Mouse (Mus musculus): ENCODE measurements around the gene Retnla. TPM values are rescaled to one million over a fixed set of nuclear protein-coding genes. Genes with fewer than 3 reads are reported as not detected.
A peak's percentile ranks its signal among the peaks of the same experiment; 100 is the strongest.

Gene Retnla
- total RNA-seq (2012; rRNA removed): not detected in 2 replicates
- not detected in 2 replicates for total RNA-seq (2014; rRNA removed)
- not detected in 2 replicates for polyA plus RNA-seq (2012; ENCODE audit: insufficient read length, low read depth)

GRCm38 (mm10) chr16:48842266-48842665, at the start of gene Retnla:
TSS of gene Retnla (plus strand) at chr16:48842551.
- Histone ChIP-seq H3K27ac (ENCODE audit: insufficient read depth, low read depth) (no peak within 1 kb of the TSS), H3K9ac (ENCODE audit: insufficient read depth, low read depth) (no peak within 1 kb of the TSS), H3K4me1 (ENCODE audit: control insufficient read depth in 1 of 2, insufficient read depth in 2 of 2) (no peaks in the 10 kb centered on the region), H3K79me2 (replicated peaks; ENCODE audit: control insufficient read depth, extremely low read depth, insufficient read depth, poor library complexity, severe bottlenecking) (no peaks in the 10 kb centered on the region), H3K9me3 (replicated peaks; ENCODE audit: low read length) (peaks cover 14% of the 10 kb centered on the region), H3K36me3 (replicated peaks in 1 of 2; ENCODE audit: control insufficient read depth in 1 of 2, insufficient read depth in 1 of 2, low read length in 1 of 2) (no peaks in the 10 kb centered on the region), H3K4me3 (replicated peaks in 1 of 3; ENCODE audit: low read depth in 2 of 3, low read length in 2 of 3, poor library complexity in 1 of 3) (no peak within 1 kb of the TSS), H3K4me2 (ENCODE audit: insufficient read depth, low read depth, poor library complexity, severe bottlenecking) (no peak within 1 kb of the TSS), H3K27me3 (replicated peaks) (no peaks in the 10 kb centered on the region)
- DNase-seq (ENCODE audit: extremely low read depth): no peak
- TF ChIP-seq MXI1 (IDR thresholded peaks at IDR 0.05; ENCODE audit: low read depth, low read length) (no peak), ZNF384 (IDR thresholded peaks at IDR 0.05; ENCODE audit: low read depth, low read length) (no peak), CTCF (conservative IDR thresholded peaks at IDR 0.05 in 1 of 2, IDR thresholded peaks at IDR 0.05 in 1 of 2; ENCODE audit: low read depth in 2 of 2, low read length in 2 of 2) (no peak), CHD1 (IDR thresholded peaks at IDR 0.05; ENCODE audit: low read depth, low read length) (no peak), ZKSCAN1 (IDR thresholded peaks at IDR 0.05; ENCODE audit: borderline replicate concordance, low read depth, low read length) (no peak), ZC3H11A (IDR thresholded peaks at IDR 0.05; ENCODE audit: low read depth, low read length) (no peak), TCF12 (IDR thresholded peaks at IDR 0.05; ENCODE audit: low read depth, low read length) (no peak), MAZ (IDR thresholded peaks at IDR 0.05; ENCODE audit: low read depth, low read length) (no peak), JUND (conservative IDR thresholded peaks at IDR 0.05; ENCODE audit: low read depth, low read length) (no peak), POLR2A (IDR thresholded peaks at IDR 0.05; ENCODE audit: low read depth, low read length) (no peak), MAX (IDR thresholded peaks at IDR 0.05; ENCODE audit: low read length) (no peak)
- in situ Hi-C loops (cut with MboI; ENCODE audit: low pct_ligation_motif_present, low pct_unique_long_range_greater_than_20kb, low sequenced_read_pairs): no loop called here
- dilution Hi-C loops (cut with MboI; ENCODE audit: extremely low pct_ligation_motif_present, extremely low pct_unique_long_range_greater_than_20kb, low sequenced_read_pairs): no loop called here

GRCm38 (mm10) chr16:48798285-48798684, 44.1 kb upstream of the Retnla start:
- Histone ChIP-seq H3K4me2 (ENCODE audit: insufficient read depth, low read depth, poor library complexity, severe bottlenecking) (peak overlapping the region; percentile 22; the same call in 1 of the 2 replicates), H3K9me3 (replicated peaks; ENCODE audit: low read length) (peaks cover 27% of the 10 kb centered on the region), H3K27ac (ENCODE audit: insufficient read depth, low read depth) (no peak overlapping the region; the same call in 1 of the 2 replicates), H3K4me1 (ENCODE audit: control insufficient read depth in 1 of 2, insufficient read depth in 2 of 2) (peaks cover 12 to 15% of the 10 kb centered on the region in 2 experiments; a peak in 3 of 4 replicates), H3K4me3 (replicated peaks in 1 of 3; ENCODE audit: low read depth in 2 of 3, low read length in 2 of 3, poor library complexity in 1 of 3) (no peak overlapping the region), H3K9ac (ENCODE audit: insufficient read depth, low read depth) (no peak overlapping the region), H3K27me3 (replicated peaks) (no peaks in the 10 kb centered on the region), H3K79me2 (replicated peaks; ENCODE audit: control insufficient read depth, extremely low read depth, insufficient read depth, poor library complexity, severe bottlenecking) (no peaks in the 10 kb centered on the region), H3K36me3 (replicated peaks in 1 of 2; ENCODE audit: control insufficient read depth in 1 of 2, insufficient read depth in 1 of 2, low read length in 1 of 2) (no peaks in the 10 kb centered on the region)
- DNase-seq (ENCODE audit: extremely low read depth): peak; percentile 35
- dilution Hi-C loops (cut with MboI; ENCODE audit: extremely low pct_ligation_motif_present, extremely low pct_unique_long_range_greater_than_20kb, low sequenced_read_pairs): no loop called here
- in situ Hi-C loops (cut with MboI; ENCODE audit: low pct_ligation_motif_present, low pct_unique_long_range_greater_than_20kb, low sequenced_read_pairs): no loop called here
- TF ChIP-seq ZMIZ1 (IDR thresholded peaks at IDR 0.05; ENCODE audit: low read depth, low read length): no peak
- TF ChIP-seq BHLHE40 (IDR thresholded peaks at IDR 0.05; ENCODE audit: low read depth, low read length): no peak; the same call in 1 of the 2 replicates
- TF ChIP-seq IRF4 (IDR thresholded peaks at IDR 0.05; ENCODE audit: low read depth, low read length): peak; percentile 94
- TF ChIP-seq USF1 (IDR thresholded peaks at IDR 0.05; ENCODE audit: low read depth, low read length): no peak
- TF ChIP-seq ETS1 (conservative IDR thresholded peaks at IDR 0.05; ENCODE audit: low read depth, low read length): peak; percentile 53; the same call in 1 of the 2 replicates
- no peak for TF ChIP-seq RAD21 (IDR thresholded peaks at IDR 0.05; ENCODE audit: low read depth, low read length)
- TF ChIP-seq TBP (conservative IDR thresholded peaks at IDR 0.05; ENCODE audit: low read depth, low read length): no peak
- peak; percentile 26; the same call in 1 of the 2 replicates for TF ChIP-seq ZNF384 (IDR thresholded peaks at IDR 0.05; ENCODE audit: low read depth, low read length)
- TF ChIP-seq USF2 (conservative IDR thresholded peaks at IDR 0.05; ENCODE audit: low read depth, low read length): no peak
- no peak for TF ChIP-seq SMC3 (IDR thresholded peaks at IDR 0.05; ENCODE audit: low read depth, low read length)
- TF ChIP-seq TCF12 (IDR thresholded peaks at IDR 0.05; ENCODE audit: low read depth, low read length): 0 out of 2 replicates have a peak, but pooled peaks have one; percentile 13
- peak; percentile 9; the same call in 1 of the 2 replicates for TF ChIP-seq MAFK (IDR thresholded peaks at IDR 0.05; ENCODE audit: insufficient replicate concordance, low read length)
- TF ChIP-seq JUN (IDR thresholded peaks at IDR 0.05; ENCODE audit: insufficient read depth, low read depth, low read length): peak; percentile 45; the same call in 1 of the 2 replicates
- TF ChIP-seq CHD1 (IDR thresholded peaks at IDR 0.05; ENCODE audit: low read depth, low read length): no peak
- no peak for TF ChIP-seq HCFC1 (IDR thresholded peaks at IDR 0.05; ENCODE audit: low read depth, low read length)
- TF ChIP-seq JUND (conservative IDR thresholded peaks at IDR 0.05; ENCODE audit: low read depth, low read length): no peak; the same call in 1 of the 2 replicates
- TF ChIP-seq MXI1 (IDR thresholded peaks at IDR 0.05; ENCODE audit: low read depth, low read length): no peak
- TF ChIP-seq NELFE (IDR thresholded peaks at IDR 0.05; ENCODE audit: low read depth, low read length): no peak
- no peak for TF ChIP-seq POLR2AphosphoS2 (IDR thresholded peaks at IDR 0.05; ENCODE audit: low read depth, low read length)
- TF ChIP-seq UBTF (IDR thresholded peaks at IDR 0.05; ENCODE audit: low read depth, low read length): no peak
- TF ChIP-seq CTCF (conservative IDR thresholded peaks at IDR 0.05 in 1 of 2, IDR thresholded peaks at IDR 0.05 in 1 of 2; ENCODE audit: low read depth in 2 of 2, low read length in 2 of 2): no peak
- TF ChIP-seq RCOR1 (conservative IDR thresholded peaks at IDR 0.05; ENCODE audit: low read depth, low read length): peak; percentile 52; the same call in 1 of the 2 replicates
- no peak for TF ChIP-seq NRF1 (IDR thresholded peaks at IDR 0.05; ENCODE audit: low read depth, low read length)
- no peak for TF ChIP-seq KAT2A (IDR thresholded peaks at IDR 0.05; ENCODE audit: insufficient replicate concordance, low read length)
- peak; percentile 37 for TF ChIP-seq ELF1 (IDR thresholded peaks at IDR 0.05; ENCODE audit: low read depth, low read length)
- TF ChIP-seq E2F4 (IDR thresholded peaks at IDR 0.05; ENCODE audit: insufficient replicate concordance, low read depth, low read length): no peak
